In genomic region chr9:120929081-120929480, GRCm38 (mm10) we compare ENCODE assay signal across 8 mouse cellular contexts. TPM values are rescaled to one million over a fixed set of nuclear protein-coding genes. Genes with fewer than 3 reads are reported as not detected.
DNase-seq lines count a peak whose midpoint lies in the region; ATAC-seq lines count a peak whose summit lies in the region.

Ctnnb1 (plus strand) TSS chr9:120929216.

- H3K27ac ChIP-seq in kidney, embryonic 15.5 days = no peak within 1 kb of the TSS
- no peak within 1 kb of the TSS for H3K27ac ChIP-seq in intestine, embryonic 14.5 days (ENCODE audit: low read depth)

- no peaks in the 10 kb centered on the region for H3K36me3 ChIP-seq in kidney, embryonic 15.5 days
- no peaks in the 10 kb centered on the region for H3K36me3 ChIP-seq in intestine, embryonic 14.5 days (ENCODE audit: control insufficient read depth, insufficient read depth, low read length)

- WGBS in kidney, embryonic 15.5 days = 88% methylated on average over 11 of the region's 11 CpGs
- WGBS in intestine, embryonic 14.5 days = 88% methylated on average over 11 of the region's 11 CpGs

- H3K4me1 ChIP-seq in kidney, embryonic 15.5 days = peaks cover 14% of the 10 kb centered on the region
- no peaks in the 10 kb centered on the region for H3K4me1 ChIP-seq in intestine, embryonic 14.5 days (replicated peaks; ENCODE audit: control insufficient read depth, insufficient read depth, low read length)

- no peaks in the 10 kb centered on the region for H3K27me3 ChIP-seq in kidney, embryonic 15.5 days
- no peaks in the 10 kb centered on the region for H3K27me3 ChIP-seq in intestine, embryonic 14.5 days (replicated peaks; ENCODE audit: control insufficient read depth, insufficient read depth, low read length)

- no peak within 1 kb of the TSS for H3K9ac ChIP-seq in kidney, embryonic 15.5 days
- no peak within 1 kb of the TSS for H3K9ac ChIP-seq in intestine, embryonic 14.5 days (ENCODE audit: low read length)

- H3K4me3 ChIP-seq in kidney, embryonic 15.5 days (replicated peaks) = no peak within 1 kb of the TSS
- H3K4me3 ChIP-seq in intestine, embryonic 14.5 days (ENCODE audit: low read depth, low read length) = no peak within 1 kb of the TSS

- ATAC-seq in kidney, embryonic 15.5 days (replicated peaks; ENCODE audit: low FRiP score) = no peak
- no peak for ATAC-seq in intestine, embryonic 14.5 days (replicated peaks; ENCODE audit: low FRiP score, low TSS enrichment, low read depth)
- ATAC-seq in megakaryocyte progenitor cell, adult 5-6 weeks (replicated peaks; ENCODE audit: poor library complexity) = no peak

- no peak for DNase-seq in kidney, postnatal 4 days
- DNase-seq in adrenal gland, postnatal 36 days = no peak
- DNase-seq in gastrocnemius, postnatal 25 days = no peak
- DNase-seq in intestine, embryonic 14.5 days (ENCODE audit: low spot score) = no peak
- no peak for DNase-seq in right cerebral cortex, postnatal 10 days (ENCODE audit: low spot score in 2 of 2)
- no peak for DNase-seq in lung, postnatal 25 days (ENCODE audit: low spot score)

- no peaks in the 10 kb centered on the region for H3K9me3 ChIP-seq in kidney, embryonic 15.5 days (replicated peaks)
- no peaks in the 10 kb centered on the region for H3K9me3 ChIP-seq in intestine, embryonic 14.5 days (ENCODE audit: control insufficient read depth, low read length)

- H3K4me2 ChIP-seq in kidney, embryonic 15.5 days = no peak within 1 kb of the TSS
- no peak within 1 kb of the TSS for H3K4me2 ChIP-seq in intestine, embryonic 14.5 days (ENCODE audit: low read length)

RNA-seq across cellular contexts. Expression of gene Ctnnb1, which starts in this region (rescaled TPM):
- polyA plus RNA-seq in kidney, embryonic 15.5 days (2015; fragmentation: Nextera tagmentation; extraction: Ambion mirVana) = 543 and 552 TPM in 2 replicates
- 1,000 to 10,000 TPM in 1 of 2 experiments, 100 to 1,000 TPM in 1; 873 to 1,015 TPM for total RNA-seq in adrenal gland, postnatal 36 days (2021)
- 100 to 1,000 TPM; 215 to 220 TPM for total RNA-seq in gastrocnemius, postnatal 25 days (2021)
- 629 and 691 TPM in 2 replicates for polyA plus RNA-seq in intestine, embryonic 14.5 days (2014; fragmentation: Nextera tagmentation; extraction: Ambion mirVana)
- 308 and 319 TPM in 2 replicates for total RNA-seq in megakaryocyte progenitor cell, adult 5-6 weeks (2015)
- 339 and 406 TPM in 2 replicates for total RNA-seq in megakaryocyte progenitor cell, adult 5-6 weeks (2017)
